Mouse (Mus musculus): ENCODE measurements at regions not wholly inside any gene's neighbourhood (a gene's known extent, or its start where the extent isn't known, plus 50 kb on each side); places are given as distances from the start of the nearest gene placed in this dataset.

- intact Hi-C loops (cut with DNase I), result no loop called here
These were observed 112.4 kb upstream of the Id2 start for GRCm38 (mm10) chr12:25209333-25209728.

DNA sequence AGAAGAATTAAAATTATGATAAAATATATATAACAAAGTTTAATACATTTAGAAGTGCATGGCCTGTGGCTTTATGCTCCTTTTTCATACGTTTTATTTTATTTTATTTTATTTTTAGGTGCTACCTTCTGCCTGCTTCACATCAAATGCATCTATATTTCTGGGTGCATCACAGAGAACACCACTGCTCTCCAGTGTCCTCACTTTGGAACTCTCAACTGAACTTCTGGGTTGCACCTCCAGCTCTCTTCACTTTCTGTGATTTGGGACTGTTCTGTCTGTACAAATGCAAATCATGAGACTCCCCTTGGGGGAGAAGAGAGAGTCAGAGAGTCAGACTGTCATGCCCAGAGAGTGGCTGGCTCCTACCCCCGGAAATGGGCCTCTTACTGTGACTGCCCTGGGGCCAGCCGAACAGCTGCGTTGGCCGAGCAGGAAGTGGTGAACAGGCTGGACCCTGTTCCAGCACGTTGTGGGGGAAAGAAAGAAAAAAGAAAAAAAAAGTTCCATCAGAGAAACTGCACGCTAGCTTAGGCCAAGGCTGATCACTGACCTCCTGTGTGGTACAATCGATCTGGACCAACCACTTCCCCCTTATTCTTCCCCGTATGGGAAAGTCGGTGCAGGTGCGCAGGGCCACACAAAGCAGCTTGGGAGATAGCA, 111.9 kb upstream of the Id2 start:
- intact Hi-C loops (cut with DNase I), result no loop called here

DNA sequence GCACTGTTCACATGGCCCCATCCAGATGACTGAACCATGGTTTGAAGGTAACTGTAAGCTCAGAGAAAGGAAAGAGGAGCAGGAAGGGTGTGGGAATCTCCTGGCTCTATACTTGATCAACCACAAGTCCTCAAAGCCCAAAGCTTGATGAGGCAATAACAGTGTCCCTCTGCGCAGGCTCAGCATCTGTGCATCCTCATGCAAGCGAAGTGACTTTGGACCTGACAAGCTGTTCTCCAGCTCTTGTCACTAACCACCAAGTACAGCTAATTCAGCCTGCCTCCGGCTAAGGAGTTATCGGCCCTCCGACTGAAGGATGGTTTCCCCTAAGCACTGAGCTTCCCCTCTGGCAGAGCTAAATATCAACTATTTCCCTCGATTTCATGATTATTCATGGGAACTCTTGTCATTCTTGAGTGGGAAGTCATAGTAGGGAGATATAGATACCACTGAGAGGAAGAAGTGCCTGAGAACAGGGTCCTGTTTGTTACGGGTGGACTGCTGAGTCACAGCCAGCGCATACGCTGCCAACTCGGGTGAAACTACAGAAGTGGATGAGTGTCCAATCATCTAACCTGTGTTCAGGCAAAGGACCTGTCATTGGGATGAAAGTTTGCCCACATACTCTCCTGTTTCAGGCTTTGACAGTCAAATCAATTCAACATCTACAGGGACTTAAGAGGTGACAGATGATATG, 106.6 kb upstream of the Id2 start:
- intact Hi-C loops (cut with DNase I), result no loop called here

DNA sequence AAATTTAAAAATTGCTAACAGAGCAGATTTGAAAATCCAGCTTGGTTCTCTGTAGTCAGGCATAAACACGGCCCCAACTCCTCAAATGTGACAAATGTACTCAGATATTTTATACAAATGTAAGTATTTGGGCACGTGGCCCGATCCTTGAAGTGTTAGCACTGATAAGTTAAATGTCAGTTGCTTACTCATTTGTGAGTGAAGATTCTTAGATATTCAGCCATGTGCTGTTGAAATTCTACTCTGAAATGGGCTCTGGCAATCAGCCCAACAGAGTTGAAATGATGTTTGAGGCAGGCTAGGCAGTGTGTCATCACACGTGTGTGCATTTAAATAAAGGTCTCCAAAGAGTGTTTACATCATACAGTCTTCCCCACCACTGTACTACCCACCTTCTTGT, 103.2 kb upstream of the Id2 start:
- intact Hi-C loops (cut with DNase I), result no loop called here

DNA sequence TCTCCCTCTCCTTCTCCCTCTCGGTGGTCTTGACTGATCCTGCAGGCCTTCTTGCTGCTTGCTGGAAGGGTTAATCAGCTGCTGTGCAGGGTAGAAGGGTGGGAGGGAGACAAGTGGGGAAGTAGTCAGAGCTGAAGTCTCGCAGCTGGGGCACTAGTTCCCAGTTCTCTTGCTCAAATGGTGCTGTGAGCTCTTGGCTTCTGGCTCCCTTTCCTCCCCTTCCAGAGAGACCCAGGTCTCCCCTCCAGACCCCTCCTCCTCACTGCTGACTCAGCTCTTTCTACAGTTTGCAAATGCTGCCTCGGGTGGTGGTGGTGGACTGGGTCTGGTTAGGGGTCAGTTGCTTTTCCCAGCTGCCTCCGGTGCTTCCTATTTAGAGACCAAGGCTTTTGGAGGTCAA, 100.8 kb upstream of the Id2 start:
- intact Hi-C loops (cut with DNase I), result no loop called here

- intact Hi-C loops (cut with DNase I), result no loop called here
These were observed 99.1 kb upstream of the Id2 start for GRCm38 (mm10) chr12:25196022-25196421.

- intact Hi-C loops (cut with DNase I), result no loop called here
These were observed 95.3 kb upstream of the Id2 start for GRCm38 (mm10) chr12:25192216-25192615.

GRCm38 (mm10) chr12:25190360-25190759, 93.4 kb upstream of the Id2 start:
- intact Hi-C loops (cut with DNase I), result no loop called here

DNA sequence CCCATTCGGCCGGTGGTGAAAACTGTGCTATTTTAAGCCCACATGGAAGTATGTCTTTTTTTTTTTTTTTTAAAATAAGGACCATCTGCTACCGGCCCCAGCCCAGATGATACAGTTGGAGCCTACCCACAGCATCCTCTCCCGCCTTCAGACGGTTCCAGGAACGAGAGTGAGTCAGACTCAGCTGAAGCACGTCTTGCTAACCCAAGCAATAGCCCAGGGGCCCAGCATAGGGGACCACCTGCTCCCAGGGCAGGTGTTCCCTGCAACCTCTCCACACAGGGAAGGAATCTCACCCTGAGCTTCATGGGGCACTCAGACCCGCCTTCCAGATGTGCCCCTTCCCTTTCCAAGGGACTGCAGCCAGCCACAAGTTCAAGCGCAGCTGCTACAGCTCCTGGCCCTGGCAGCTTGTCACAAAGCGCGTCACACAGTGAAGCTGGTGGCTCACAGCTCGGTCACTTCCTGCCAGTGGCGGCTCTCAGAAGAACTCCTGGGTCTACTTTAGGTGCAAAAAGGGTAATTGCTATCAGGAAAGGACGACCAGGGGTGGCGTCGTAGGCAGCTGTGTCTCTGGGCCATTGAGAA, 92.3 kb upstream of the Id2 start:
- intact Hi-C loops (cut with DNase I), result no loop called here

DNA sequence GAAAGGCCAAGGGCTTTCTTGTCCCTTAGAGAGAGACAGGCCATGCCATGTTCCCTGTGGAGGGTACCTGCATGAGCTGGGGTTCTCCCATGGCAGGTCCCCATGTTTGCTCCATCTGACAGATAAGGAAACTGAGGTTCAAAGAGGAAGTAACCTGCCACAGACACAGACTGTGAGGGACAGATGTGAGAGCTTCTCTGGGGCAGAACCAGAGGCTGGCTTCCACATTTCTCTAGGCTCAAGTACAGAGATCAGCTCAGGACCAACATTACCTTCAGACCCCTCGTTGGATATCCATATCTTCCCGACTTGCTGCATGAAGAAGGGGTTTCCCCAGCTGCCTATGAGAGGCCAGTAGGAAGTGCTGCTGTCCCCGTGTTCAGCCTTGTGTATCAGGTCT, 91.6 kb upstream of the Id2 start:
- intact Hi-C loops (cut with DNase I), result no loop called here

DNA sequence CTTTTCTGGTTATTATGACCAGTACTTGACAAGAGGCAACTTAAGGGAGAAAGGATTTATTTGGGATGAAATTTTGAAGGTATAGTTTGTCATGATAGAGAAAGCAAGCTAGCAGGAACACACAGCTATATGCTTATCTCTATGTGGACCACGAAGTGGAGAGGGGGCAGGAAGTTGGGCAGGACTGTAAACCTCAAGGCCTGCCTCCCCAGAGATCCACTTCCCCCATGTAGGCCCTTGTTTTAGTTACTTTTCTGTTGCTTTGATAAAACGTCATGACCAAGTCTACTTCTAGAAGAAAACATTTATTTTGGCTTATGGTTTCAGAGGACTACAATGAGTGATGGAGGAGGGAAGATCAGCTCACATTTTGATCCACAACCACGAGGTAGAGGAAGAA, 90.3 kb upstream of the Id2 start:
- intact Hi-C loops (cut with DNase I), result no loop called here

DNA sequence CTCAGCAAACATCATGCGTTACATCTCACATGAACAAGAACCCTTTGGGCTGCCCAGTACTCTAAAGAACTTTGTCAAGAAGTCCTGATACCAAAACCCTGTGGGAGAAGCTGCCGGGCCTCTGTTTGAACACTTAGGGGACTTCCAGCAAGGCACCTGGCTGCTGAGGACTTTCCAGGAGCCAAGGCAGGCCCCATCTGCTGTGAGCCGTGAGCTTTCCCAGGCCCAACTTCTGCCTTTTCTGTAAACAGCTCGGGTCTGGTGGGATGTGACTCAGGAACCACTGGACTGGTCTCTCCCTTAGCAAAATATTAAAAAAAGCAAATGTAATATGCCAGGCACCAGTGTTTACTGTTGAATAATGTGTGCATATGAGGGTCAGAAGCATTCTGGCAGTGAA, 85.7 kb upstream of the Id2 start:
- intact Hi-C loops (cut with DNase I), result no loop called here

DNA sequence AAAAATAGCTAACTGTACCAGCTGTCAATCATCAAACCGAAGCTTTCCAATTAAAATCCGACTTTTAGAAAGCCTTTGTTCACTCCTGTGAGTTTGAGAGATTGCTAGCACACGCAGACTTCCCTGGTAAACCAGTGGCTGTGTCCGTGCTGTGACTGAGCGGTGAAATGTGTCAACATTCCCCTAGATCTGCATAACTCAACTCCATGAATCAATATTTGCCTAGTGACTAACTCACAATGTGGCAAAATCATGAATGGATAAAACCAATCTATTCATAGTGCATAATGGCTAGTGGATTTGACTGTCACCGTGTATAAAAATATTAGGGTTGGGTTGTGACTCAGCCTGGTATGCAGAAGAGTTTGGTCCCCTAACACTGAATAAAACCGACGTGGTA, 84.4 kb upstream of the Id2 start:
- intact Hi-C loops (cut with DNase I), result no loop called here

DNA sequence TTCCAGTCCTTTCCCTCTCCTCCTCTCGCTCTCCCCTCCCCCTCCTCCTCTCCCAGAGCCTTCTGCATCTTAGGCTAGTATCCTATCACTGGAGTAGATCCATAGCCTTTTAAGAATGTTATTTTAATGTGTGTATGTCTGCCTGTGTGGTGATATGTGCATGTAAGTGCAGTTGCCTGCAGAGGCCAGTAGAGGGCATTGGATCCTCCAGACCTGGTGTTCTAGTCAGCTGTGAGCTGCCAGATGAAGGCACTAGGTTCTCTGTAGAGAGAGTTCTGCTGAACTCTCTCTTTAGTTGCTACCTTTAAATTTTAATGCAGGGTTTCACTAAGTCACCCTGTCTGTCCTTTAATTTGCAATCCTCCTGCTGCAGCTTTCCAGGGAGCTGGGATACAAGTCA, 83.9 kb upstream of the Id2 start:
- intact Hi-C loops (cut with DNase I), result no loop called here

GRCm38 (mm10) chr12:25180289-25180688, 83.3 kb upstream of the Id2 start:
- intact Hi-C loops (cut with DNase I), result no loop called here

DNA sequence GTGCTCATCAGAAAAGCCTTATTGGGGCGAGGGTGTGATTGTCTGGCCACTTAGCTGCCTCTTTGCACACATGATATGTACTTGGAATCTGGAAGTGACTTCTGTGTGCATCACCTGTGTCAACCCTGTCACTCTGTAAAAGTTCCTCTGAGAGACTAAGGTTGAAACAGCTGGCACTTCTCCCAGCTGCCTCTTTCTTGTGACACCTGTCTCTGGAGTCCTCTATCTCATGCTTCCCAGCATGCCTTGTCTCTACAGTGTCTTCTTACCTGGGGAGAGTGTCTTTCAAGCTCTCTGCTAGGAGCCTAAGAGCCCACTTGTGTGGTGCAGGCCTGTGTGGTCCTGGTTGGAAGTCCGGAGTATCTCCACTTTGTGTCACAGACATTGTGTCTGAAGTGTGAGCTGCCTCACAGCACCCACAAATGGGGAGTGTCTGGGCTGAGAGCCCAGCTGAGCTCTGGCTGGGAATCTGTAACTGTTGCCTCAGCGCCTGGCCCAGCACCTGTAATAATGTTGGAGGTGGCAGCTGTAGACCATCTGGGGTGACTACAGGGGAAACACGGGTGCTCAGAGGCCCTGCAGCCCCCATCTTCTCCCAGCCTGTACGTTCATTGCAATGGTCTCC, 81.7 kb upstream of the Id2 start:
- intact Hi-C loops (cut with DNase I), result no loop called here

GRCm38 (mm10) chr12:25177827-25178226, 80.9 kb upstream of the Id2 start:
- intact Hi-C loops (cut with DNase I), result no loop called here

DNA sequence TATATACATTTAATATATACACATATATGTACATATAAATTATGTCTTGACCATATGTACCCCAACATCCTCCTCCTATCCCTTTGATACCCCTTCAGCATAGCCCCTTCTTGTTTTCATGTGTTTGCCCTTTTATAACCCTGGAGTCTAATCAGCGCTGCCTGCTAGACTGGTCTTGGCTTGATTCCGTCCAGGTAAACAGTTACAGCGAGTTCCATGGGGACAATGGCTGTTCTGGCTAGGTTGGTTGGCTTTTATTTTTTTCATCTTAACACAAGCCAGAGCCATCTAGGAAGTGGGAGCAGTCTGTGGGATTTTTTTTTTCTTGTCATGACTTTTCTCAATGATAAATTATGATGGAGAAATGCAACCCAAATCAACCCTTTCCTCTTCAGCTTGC, 79.6 kb upstream of the Id2 start:
- intact Hi-C loops (cut with DNase I), result no loop called here

DNA sequence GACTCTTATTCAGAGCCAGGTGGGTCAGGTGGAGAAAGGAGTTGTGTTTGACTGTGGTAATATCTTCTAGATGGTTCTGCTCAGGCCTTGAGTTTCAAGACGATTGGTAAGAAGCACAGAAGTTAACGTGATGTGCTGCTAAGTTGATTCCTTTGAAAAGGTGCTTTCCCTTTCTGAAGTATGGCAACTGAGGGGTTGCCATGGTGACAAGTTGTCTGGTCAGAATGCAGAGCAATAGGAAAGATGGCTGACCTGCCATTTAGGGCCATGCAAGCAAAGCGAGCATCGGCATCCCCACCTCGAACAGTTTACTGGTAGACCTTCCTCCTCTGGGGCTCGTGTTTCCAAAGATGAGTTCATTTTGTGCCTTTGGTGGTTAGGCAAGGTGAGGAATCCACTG, 76.1 kb upstream of the Id2 start:
- intact Hi-C loops (cut with DNase I), result no loop called here

GRCm38 (mm10) chr12:25172450-25172849, 75.5 kb upstream of the Id2 start:
- intact Hi-C loops (cut with DNase I), result no loop called here

- intact Hi-C loops (cut with DNase I), result no loop called here
These were observed 72.7 kb upstream of the Id2 start for GRCm38 (mm10) chr12:25169611-25170010.

GRCm38 (mm10) chr12:25168213-25168545, 71.2 kb upstream of the Id2 start:
- intact Hi-C loops (cut with DNase I), result no loop called here

All from adrenal gland (tissue).